In the genomic region with DNA sequence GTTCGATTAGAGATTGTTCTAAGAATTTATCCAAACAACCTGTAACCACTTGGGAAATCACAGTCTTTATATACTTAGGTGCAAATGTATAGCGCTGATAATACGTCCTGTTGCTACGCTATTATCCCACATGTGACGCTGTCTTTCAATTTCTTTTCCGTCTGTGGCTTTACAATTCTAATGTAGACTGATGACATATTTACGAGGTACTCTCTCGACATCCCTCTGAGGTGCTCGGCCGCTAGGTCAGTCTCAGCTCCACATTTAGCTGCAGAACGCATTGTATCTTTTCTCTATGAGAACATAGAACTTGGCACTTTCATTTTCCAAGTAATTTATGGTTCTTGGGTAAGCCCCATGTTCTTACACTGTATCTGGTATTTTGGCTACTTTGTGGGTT, we compare ENCODE assay signal across 25 mouse cellular contexts.
"Had no signal": no experiment of that assay in that cellular context is flagged by ENCODE, and none has a peak within 500 bp of the region (broad histone marks: within the 10 kb centered on the region; RNA-seq: fewer than 3 reads in every experiment).

No protein-coding gene starts in this region.

- H3K27me3 ChIP-seq: heart, embryonic 13.5 days; heart, embryonic 15.5 days; intestine, embryonic 15.5 days; liver, embryonic 13.5 days; liver, embryonic 15.5 days had no signal

- H3K27ac ChIP-seq: heart, adult 2 months; heart, embryonic 13.5 days; heart, embryonic 15.5 days; hindbrain, embryonic 14.5 days; intestine, embryonic 15.5 days; layer of hippocampus, adult 2 months; left cerebral cortex, adult 2 months; limb, embryonic 12.5 days; liver, embryonic 13.5 days; liver, embryonic 15.5 days had no signal

- H3K9me3 ChIP-seq: heart, embryonic 13.5 days; heart, embryonic 15.5 days; intestine, embryonic 15.5 days; limb, embryonic 12.5 days; liver, embryonic 13.5 days; liver, embryonic 15.5 days had no signal

- H3K36me3 ChIP-seq: heart, embryonic 13.5 days; heart, embryonic 15.5 days; intestine, embryonic 15.5 days; limb, embryonic 12.5 days; liver, embryonic 13.5 days; liver, embryonic 15.5 days had no signal

- H3K4me1 ChIP-seq: heart, embryonic 15.5 days; intestine, embryonic 15.5 days; liver, embryonic 13.5 days; liver, embryonic 15.5 days had no signal

- H3K9ac ChIP-seq: heart, embryonic 13.5 days; heart, embryonic 15.5 days; hindbrain, embryonic 14.5 days; intestine, embryonic 15.5 days; limb, embryonic 12.5 days; liver, embryonic 13.5 days; liver, embryonic 15.5 days had no signal

- H3K4me3 ChIP-seq: heart, adult 2 months; heart, embryonic 13.5 days; heart, embryonic 15.5 days; intestine, embryonic 15.5 days; layer of hippocampus, adult 2 months; left cerebral cortex, adult 2 months; limb, embryonic 12.5 days; liver, embryonic 13.5 days; liver, embryonic 15.5 days had no signal

- ATAC-seq: hindbrain, embryonic 16.5 days; inflammation-experienced regulatory T-cells, adult 6 months; intestine, embryonic 15.5 days; intestine, postnatal 0 days had no signal

- DNase-seq: gastrocnemius, postnatal 14 days; gastrocnemius, postnatal 36 days; heart, adult 2 months; heart, postnatal 14 days; heart, postnatal 36 days; kidney, adult 18-20 months; kidney, adult 8-10 months; kidney, postnatal 10 days; kidney, postnatal 25 days; kidney, postnatal 4 days; liver; liver, embryonic 13.5 days had no signal

- H3K4me2 ChIP-seq: heart, embryonic 11.5 days; heart, embryonic 13.5 days; heart, embryonic 15.5 days; hindbrain, embryonic 14.5 days; intestine, embryonic 15.5 days; limb, embryonic 12.5 days; liver, embryonic 11.5 days; liver, embryonic 13.5 days; liver, embryonic 15.5 days had no signal
